Mouse (Mus musculus) limb, embryonic 10.5 days (tissue): Measurements from ENCODE around the gene Slc35d3. TPM values are rescaled to one million over a fixed set of nuclear protein-coding genes. Genes with fewer than 3 reads are reported as not detected.

ENCODE experiments used
- DNase-seq: peaks from one replicate; pipeline ENCODE4 v3.0.0-alpha.2; 2017; ENCODE audit warnings: low spot score
- H3K27ac ChIP-seq: fragments of 300-500 bp; sonication (generic); 2 replicates; pipeline ENCODE4 v1.5.1; 2016; ENCODE audit warnings: mild to moderate bottlenecking
- H3K27me3 ChIP-seq: fragments of 300-500 bp; sonication (generic); 2 replicates; pipeline ENCODE4 v1.6.1; 2016; ENCODE audit warnings: low read depth, mild to moderate bottlenecking; ENCODE audit not compliant: poor library complexity, severe bottlenecking
- H3K36me3 ChIP-seq: fragments of 300-500 bp; sonication (generic); 2 replicates; pipeline ENCODE4 v1.6.1; 2016; ENCODE audit warnings: mild to moderate bottlenecking, moderate library complexity
- H3K4me1 ChIP-seq: fragments of 300-500 bp; sonication (generic); 2 replicates; pipeline ENCODE4 v1.6.1; 2016
- H3K4me3 ChIP-seq: fragments of 300-500 bp; sonication (generic); 2 replicates; pipeline ENCODE4 v1.5.1; 2016; ENCODE audit warnings: mild to moderate bottlenecking, moderate library complexity
- H3K9me3 ChIP-seq: fragments of 300-500 bp; sonication (generic); replicated peaks from 2 replicates; pipeline ENCODE4 v1.6.1; 2016; ENCODE audit warnings: mild to moderate bottlenecking
- WGBS: fragments of 180-500 bp; shearing (Covaris S2); methylation state at CpG from one replicate; pipeline ENCODE4 v1.1.7; 2016; 5-methylcytosine and 5-hydroxymethylcytosine counted together
- polyA plus RNA-seq: library from polyadenylated mRNA; unstranded; fragments of >200 nt; fragmentation: Nextera tagmentation; extraction: Ambion mirVana; gene quantifications from 2 replicates; pipeline ENCODE4 v1.2.1, GENCODE M21; 2016

The Slc35d3 gene
- polyA plus RNA-seq, 1 experiment from 2014 or later = 1.1 TPM

DNA sequence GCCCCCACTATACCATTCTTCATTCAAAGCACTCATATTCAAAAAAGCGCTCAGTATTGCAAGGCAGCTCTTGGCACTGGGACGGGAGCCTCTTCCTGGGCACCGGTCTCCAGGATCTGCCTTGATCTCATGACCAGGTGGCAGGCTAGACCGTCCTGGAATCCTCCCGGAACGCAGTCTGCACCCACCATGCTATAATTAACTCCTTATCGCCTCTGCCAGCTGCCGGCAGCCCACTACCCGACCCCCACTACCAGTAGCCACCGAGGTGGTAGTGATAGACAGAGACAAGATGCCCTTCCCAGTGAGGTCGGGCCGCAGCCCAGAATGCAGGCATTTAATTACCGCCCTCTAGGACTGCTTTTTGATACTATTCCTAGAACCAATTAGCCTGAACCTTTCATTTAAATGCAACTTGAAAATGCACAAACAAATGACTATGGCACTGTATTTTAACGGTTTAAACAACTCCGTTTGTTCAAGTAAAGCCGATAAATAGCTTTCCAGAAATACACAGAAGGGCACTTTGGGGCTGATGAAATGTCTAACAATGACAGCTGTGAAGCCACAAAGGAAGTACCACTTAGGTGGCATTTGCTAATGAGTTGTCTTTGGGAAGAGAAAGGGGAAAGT, 32.4 kb downstream of the Slc35d3 start:
- Histone ChIP-seq H3K27me3 (peaks cover 9% of the 10 kb centered on the region; the same call in 1 of the 2 replicates), H3K9me3 (no peaks in the 10 kb centered on the region), H3K4me3 (no peak overlapping the region), H3K27ac (no peak overlapping the region), H3K36me3 (no peaks in the 10 kb centered on the region), H3K4me1 (peaks cover 6% of the 10 kb centered on the region; the same call in 1 of the 2 replicates)
- DNase-seq = no peak
- 52% methylated on average over 16 of the region's 16 CpGs for WGBS

DNA sequence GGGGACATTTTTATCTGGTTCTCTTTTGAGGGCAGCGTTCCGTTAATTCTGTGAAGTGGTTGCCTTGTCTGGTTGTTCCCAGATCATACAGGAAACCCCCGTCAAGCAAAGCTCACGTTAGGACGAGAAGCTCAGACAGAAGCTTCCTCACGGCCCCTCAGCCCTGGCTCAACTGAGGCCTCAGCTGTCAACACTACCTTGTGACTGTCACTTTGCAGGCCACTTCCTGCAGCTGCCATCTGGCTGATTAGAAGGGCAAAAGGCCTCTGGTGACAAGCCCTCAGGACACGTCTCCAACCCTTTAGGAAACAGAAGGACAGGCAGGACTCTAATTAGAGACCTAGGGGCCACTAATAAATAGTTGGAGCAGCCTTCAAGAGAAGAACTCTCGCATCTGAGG, 35.9 kb downstream of the Slc35d3 start:
- 17% methylated on average over 8 of the region's 8 CpGs for WGBS
- no peaks in the 10 kb centered on the region for H3K9me3 ChIP-seq
- H3K4me3 ChIP-seq = no peak overlapping the region

DNA sequence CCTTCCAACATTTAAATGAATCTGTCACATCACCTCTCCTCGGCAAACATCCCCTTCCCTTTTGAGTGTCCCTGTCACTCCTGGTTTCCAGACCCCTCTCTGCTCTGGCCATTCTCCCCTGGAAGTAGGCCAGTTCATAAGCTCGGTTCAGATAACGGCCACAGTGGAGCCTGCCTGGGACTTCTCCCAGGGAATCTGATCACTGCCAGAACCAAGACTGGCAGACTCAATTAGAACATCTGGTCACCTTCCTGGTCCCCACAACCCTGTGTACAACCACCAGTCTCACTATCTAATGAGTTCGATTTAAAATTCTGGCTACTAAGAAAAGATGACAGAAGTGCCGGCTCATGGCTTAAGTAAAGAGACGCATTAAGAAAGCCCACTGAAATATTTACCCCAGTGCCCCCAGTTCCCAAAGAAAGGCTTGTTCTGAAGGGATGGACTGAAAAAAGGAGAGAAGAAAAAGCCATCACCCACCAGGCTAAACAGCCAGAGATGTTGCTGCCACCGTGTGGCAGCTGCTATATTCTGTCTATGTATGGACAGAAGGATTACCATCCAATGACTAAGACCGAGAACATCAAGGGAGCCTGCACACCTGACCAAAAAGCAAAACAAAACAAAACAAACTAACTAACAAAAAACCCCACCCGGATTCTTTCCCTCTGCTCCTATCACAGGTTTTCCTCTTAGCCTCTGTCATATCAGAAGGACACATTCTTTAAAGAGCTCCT, 39.7 kb downstream of the Slc35d3 start:
- Histone ChIP-seq H3K4me3 (no peak overlapping the region), H3K4me1 (peaks cover 6% of the 10 kb centered on the region; the same call in 1 of the 2 replicates), H3K27ac (no peak overlapping the region), H3K9me3 (no peaks in the 10 kb centered on the region), H3K36me3 (no peaks in the 10 kb centered on the region), H3K27me3 (no peaks in the 10 kb centered on the region)
- 62% methylated on average over 9 of the region's 9 CpGs for WGBS
- no peak for DNase-seq

More for the DNA sequence above, 35.9 kb downstream of the Slc35d3 start:
- H3K27ac ChIP-seq = no peak overlapping the region
- H3K27me3 ChIP-seq = peaks cover 9% of the 10 kb centered on the region; the same call in 1 of the 2 replicates
- H3K4me1 ChIP-seq = peaks cover 6% of the 10 kb centered on the region; the same call in 1 of the 2 replicates
- DNase-seq = no peak
- H3K36me3 ChIP-seq = no peaks in the 10 kb centered on the region

DNA sequence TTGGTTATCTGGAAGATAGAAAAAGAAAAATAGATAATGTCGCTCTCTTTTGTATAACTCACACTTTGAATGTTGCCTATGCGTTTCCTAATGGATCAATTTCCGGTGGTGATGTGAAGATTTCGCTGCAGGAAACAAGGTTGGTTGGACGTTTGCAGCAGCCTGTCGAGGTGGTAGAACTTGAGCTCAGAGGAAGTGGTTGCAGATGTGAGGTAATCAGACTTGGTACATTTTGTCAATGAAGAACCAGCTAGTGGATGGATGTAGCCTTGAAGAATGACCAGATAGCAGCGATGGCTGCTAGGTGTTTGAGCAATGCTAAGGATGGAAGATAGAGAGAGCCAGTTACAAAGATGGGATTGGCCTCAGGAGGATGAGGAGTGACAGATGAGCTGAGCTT, 46.5 kb downstream of the Slc35d3 start:
- Histone ChIP-seq H3K27ac (no peak overlapping the region), H3K4me3 (no peak overlapping the region), H3K9me3 (no peaks in the 10 kb centered on the region), H3K4me1 (no peaks in the 10 kb centered on the region), H3K27me3 (no peaks in the 10 kb centered on the region), H3K36me3 (no peaks in the 10 kb centered on the region)
- no peak for DNase-seq
- WGBS = 87% methylated on average over 7 of the region's 7 CpGs

DNA sequence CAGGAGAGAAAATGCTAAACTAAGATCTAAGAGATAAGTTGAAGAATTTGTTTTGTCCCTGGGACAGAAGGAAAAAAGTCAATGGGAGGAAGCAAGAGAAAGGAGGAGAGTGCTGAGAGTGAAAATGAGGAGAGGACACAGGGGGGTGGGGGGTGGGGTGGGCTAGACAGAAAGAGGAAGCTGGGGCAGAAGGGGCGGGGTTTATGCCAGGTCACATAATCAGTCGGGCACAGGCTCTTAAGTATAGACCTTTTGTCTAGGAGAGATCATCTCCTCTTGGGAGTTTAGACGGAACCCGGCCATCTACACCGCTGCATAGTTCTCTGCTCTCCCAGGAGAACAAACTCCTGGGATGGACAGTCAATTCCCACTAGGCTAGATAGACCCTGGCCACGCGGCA, 48.3 kb downstream of the Slc35d3 start:
- 83% methylated on average over 7 of the region's 7 CpGs for WGBS
- Histone ChIP-seq H3K27me3 (no peaks in the 10 kb centered on the region), H3K36me3 (no peaks in the 10 kb centered on the region), H3K27ac (no peak overlapping the region), H3K9me3 (peaks cover 2% of the 10 kb centered on the region; the same call in 1 of the 2 replicates), H3K4me1 (no peaks in the 10 kb centered on the region), H3K4me3 (no peak overlapping the region)
- no peak for DNase-seq

Other genes starting within 250 kb of the Slc35d3 start
- gene Il22ra2, start 229.5 kb downstream of the Slc35d3 start, polyA plus RNA-seq = not detected in 2 replicates
- 0.06 and 0.20 TPM in 2 replicates for gene Il20ra, start 138.9 kb downstream of the Slc35d3 start, polyA plus RNA-seq
- 19.1 and 19.3 TPM in 2 replicates for gene Pex7, start 56.2 kb upstream of the Slc35d3 start, polyA plus RNA-seq
- gene Map3k5, start 83.0 kb upstream of the Slc35d3 start, polyA plus RNA-seq = 0.44 and 0.58 TPM in 2 replicates